Mouse (Mus musculus) spleen, adult 18-20 months (tissue): ENCODE data around the gene Gm10488.
"Not testable (repeated sequence)": the region's sequence is repeated elsewhere in the genome, so short reads cannot be mapped to it uniquely, and the experiment has no call there.

Source experiments
- DNase-seq, 2 experiments: peaks; one replicate each; pipeline ENCODE4 v3.0.0; 2022; ENCODE audit warnings: mixed read lengths in 2 of 2

Gene Gm10488

GRCm38 (mm10) chrX:29976014-29976413 is at the start of gene Gm10488:
TSS of gene Gm10488 (plus strand) at chrX:29976314.
- not testable (repeated sequence) for DNase-seq
